Mouse (Mus musculus): ENCODE results near the gene Rsph3a.
"Not testable (repeated sequence)": the region's sequence is repeated elsewhere in the genome, so short reads cannot be mapped to it uniquely, and the experiment has no call there.

- TF ChIP-seq CTCF (IDR thresholded peaks at IDR 0.05; ENCODE audit: low read depth); EP300 (optimal IDR thresholded peaks at IDR 0.05): not testable (repeated sequence)
Observed at GRCm38 (mm10) chr17:8022675-8023074, 77.3 kb downstream of the Rsph3a start.

All from stomach, postnatal 0 days (tissue).